Mouse (Mus musculus): ENCODE measurements around the gene Efna2.

The Efna2 gene

GRCm38 (mm10) chr10:80226416-80227165 lies 47.3 kb downstream of the Efna2 start, which contains the start of gene Mum1:
Gene Mum1, plus strand, starts transcription at chr10:80226434.
- in situ Hi-C loops (cut with MboI; ENCODE audit: low sequenced_read_pairs) = no loop called here

GRCm38 (mm10) chr10:80227166-80227539 lies 47.9 kb downstream of the Efna2 start:
- in situ Hi-C loops (cut with MboI; ENCODE audit: low sequenced_read_pairs) = no loop called here

DNA sequence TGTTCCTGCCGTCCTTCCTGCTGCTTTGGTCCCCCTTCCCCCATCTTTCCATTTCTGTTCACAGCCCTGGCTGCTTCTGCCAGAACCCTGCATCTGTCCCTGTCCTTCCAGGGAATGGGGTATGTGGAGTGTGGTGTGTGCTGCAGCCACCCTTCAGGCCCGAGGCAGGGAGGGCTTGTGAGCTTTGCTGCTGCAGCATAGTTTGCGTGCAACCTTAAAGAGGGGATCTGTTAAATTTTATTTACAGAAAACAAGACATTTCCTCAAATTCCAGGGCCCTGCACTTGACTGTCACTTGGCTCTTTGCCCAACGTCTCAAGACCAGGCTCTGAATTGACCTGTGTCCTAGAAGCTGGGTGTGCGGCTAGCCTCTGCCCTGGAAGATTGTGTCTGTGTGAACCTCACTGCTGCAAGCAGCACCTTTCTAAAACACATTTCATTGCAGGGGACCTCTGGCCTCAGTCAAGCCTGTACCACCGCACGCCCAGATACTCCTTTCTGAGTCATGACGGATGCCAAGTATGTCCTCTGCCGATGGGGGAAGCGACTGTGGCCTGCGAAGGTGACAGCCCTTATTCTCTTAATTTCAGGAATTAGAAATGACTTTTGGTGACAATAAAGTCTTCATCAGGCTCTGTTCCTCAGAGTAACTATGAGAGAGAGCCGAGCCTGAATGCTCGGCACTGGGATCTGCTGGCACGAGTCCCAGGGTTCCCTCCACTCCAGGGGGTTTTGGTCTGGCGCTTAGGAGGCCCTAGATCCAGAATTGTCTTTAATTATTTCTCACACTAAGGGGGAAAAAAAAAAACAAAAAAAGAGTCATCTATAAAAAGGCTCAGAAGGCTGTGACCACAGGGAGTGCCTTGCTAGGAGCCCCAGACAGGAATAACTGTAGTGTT lies 48.8 kb downstream of the Efna2 start:
- in situ Hi-C loops (cut with MboI; ENCODE audit: low sequenced_read_pairs) = no loop called here

GRCm38 (mm10) chr10:80236145-80236825 lies 57.0 kb downstream of the Efna2 start:
- in situ Hi-C loops (cut with MboI; ENCODE audit: low sequenced_read_pairs) = no loop called here

DNA sequence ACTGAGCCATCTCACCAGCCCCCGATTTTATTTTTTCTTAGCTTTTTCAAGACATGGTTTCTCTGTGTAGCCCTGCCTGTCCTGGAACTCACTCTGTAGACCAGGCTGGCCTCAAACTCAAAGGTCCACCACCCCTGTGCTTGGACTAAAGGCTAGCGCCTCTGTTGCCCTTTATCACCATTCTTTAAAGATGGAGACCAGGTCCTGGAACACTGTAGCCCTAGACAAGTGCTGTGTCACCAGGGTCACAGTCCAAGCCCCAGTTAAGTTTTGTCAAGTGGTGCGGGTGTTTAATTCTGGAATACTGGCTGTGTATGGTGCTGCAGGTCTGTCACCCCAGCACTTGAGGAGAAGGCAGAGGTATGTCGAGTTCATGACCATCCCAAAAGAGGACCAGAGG lies 57.7 kb downstream of the Efna2 start:
- in situ Hi-C loops (cut with MboI; ENCODE audit: low sequenced_read_pairs) = no loop called here

DNA sequence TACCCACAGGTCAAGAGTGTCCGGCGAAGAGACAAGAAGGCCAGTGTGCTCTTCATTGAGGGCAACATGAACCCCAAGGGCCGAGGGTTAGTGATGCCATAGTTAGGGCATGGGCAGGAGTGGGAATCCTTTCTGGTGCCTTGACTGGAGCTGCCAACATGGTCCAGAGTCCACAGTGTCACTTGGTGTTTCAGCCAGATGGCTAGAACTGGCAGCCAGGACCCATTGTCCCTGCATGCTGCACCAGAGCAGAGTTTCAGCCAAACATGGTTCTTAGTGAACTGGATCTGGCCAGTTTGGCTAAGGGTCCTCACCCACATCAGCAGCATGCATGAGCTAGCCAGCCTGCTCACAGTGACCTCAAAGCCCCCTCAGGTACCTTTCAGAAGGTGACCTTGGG lies 59.0 kb downstream of the Efna2 start:
- in situ Hi-C loops (cut with MboI; ENCODE audit: low sequenced_read_pairs) = no loop called here
